Mouse (Mus musculus): ENCODE measurements around the gene 1700012P22Rik. TPM values are rescaled to one million over a fixed set of nuclear protein-coding genes. Genes with fewer than 3 reads are reported as not detected.

1700012P22Rik gene
- total and polyA plus RNA-seq, 2 experiments from 2014 or later = not detected

DNA sequence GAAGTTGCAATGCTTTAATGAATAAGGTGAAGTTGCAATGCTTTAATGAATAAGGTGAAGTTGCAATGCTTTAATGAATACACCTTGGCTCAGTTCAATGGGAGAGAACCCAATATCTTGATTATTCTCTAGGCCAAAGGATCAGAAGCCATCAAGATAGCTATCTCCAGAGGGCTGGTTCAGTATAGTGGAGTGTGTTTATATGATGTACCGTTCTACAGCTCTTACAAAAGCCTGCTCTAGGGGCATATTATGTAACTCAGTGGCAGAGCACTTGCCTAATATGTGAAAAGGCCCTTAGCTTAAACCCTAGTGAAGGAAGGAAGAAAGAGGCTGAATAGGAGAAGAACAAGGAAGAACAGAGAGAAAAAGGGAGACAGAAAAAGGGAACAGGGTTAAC is 3.0 kb upstream of the 1700012P22Rik start:
- no peaks in the 10 kb centered on the region for H3K27me3 ChIP-seq (ENCODE audit: control insufficient read depth, insufficient read depth, low read length)
- WGBS = 67% methylated on average over 1 of the region's 1 CpGs
- H3K9ac ChIP-seq (replicated peaks; ENCODE audit: low read depth, low read length) = no peak overlapping the region
- ATAC-seq (ENCODE audit: insufficient read depth, low read depth) = no peak
- no peak for DNase-seq (ENCODE audit: low spot score)
- no peak overlapping the region for H3K27ac ChIP-seq (ENCODE audit: low read depth)
- H3K4me2 ChIP-seq (ENCODE audit: low read depth, low read length) = no peak overlapping the region
- TF ChIP-seq EP300 (IDR thresholded peaks at IDR 0.05; ENCODE audit: low read depth) (no peak), CTCF (IDR thresholded peaks at IDR 0.05; ENCODE audit: low read depth) (no peak)
- H3K4me3 ChIP-seq (ENCODE audit: low read depth, low read length) = no peak overlapping the region
- no peaks in the 10 kb centered on the region for H3K36me3 ChIP-seq (replicated peaks; ENCODE audit: control insufficient read depth, insufficient read depth, low read length)
- no peaks in the 10 kb centered on the region for H3K9me3 ChIP-seq (replicated peaks; ENCODE audit: control insufficient read depth, low read length)
- H3K4me1 ChIP-seq (ENCODE audit: control insufficient read depth, insufficient read depth) = no peaks in the 10 kb centered on the region

DNA sequence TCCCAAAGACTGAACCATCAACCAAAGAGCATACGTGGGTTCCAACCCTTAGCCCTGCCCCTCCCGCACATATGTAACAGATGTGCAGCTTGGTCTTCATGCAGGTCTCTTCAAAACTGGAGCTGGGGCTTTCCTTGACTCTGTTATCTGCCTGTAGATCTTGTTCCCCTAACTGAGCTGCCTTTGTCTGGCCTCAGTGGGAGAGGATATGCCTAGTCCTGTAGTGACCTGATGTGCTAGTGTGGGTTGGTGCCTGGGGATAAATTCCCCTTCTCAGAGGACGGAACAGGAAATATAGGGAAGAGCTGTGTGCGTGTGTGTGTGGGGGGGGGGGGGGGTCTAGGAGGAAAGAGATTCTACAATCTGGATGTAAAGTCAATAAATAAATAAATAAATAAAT is 2.5 kb upstream of the 1700012P22Rik start:
- H3K4me2 ChIP-seq (ENCODE audit: low read depth, low read length) = no peak overlapping the region
- WGBS = 76% methylated on average over 4 of the region's 4 CpGs
- no peaks in the 10 kb centered on the region for H3K36me3 ChIP-seq (replicated peaks; ENCODE audit: control insufficient read depth, insufficient read depth, low read length)
- H3K9me3 ChIP-seq (replicated peaks; ENCODE audit: control insufficient read depth, low read length) = no peaks in the 10 kb centered on the region
- no peaks in the 10 kb centered on the region for H3K4me1 ChIP-seq (ENCODE audit: control insufficient read depth, insufficient read depth)
- no peak overlapping the region for H3K4me3 ChIP-seq (ENCODE audit: low read depth, low read length)
- no peak overlapping the region for H3K27ac ChIP-seq (ENCODE audit: low read depth)
- TF ChIP-seq CTCF (IDR thresholded peaks at IDR 0.05; ENCODE audit: low read depth) = no peak
- TF ChIP-seq EP300 (IDR thresholded peaks at IDR 0.05; ENCODE audit: low read depth) = no peak
- DNase-seq (ENCODE audit: low spot score) (no peak), ATAC-seq (ENCODE audit: insufficient read depth, low read depth) (no peak)
- no peak overlapping the region for H3K9ac ChIP-seq (replicated peaks; ENCODE audit: low read depth, low read length)
- H3K27me3 ChIP-seq (ENCODE audit: control insufficient read depth, insufficient read depth, low read length) = no peaks in the 10 kb centered on the region

DNA sequence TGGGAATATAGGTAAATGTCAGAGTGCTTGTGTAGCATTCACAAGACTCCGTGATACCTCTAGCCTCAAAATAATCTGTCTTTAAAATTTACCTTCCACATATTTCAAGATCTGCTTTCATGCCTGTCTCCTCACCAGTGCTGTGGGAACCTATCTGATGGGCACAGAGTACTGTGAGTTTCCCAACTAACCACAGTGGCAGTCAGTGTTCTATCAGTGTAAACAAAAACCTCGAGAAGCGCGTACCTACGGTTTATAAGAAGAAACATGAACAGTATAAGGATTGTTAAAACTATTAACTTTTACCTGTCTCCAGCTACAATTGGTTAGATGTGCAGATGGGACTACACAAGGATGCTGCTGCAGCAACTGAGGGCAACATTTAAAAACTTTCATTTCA is 5.4 kb downstream of the 1700012P22Rik start:
- ATAC-seq (ENCODE audit: insufficient read depth, low read depth) (no peak), DNase-seq (ENCODE audit: low spot score) (no peak)
- no peak overlapping the region for H3K27ac ChIP-seq (ENCODE audit: low read depth)
- no peak overlapping the region for H3K4me2 ChIP-seq (ENCODE audit: low read depth, low read length)
- no peak for TF ChIP-seq EP300 (IDR thresholded peaks at IDR 0.05; ENCODE audit: low read depth)
- no peak for TF ChIP-seq CTCF (IDR thresholded peaks at IDR 0.05; ENCODE audit: low read depth)
- H3K27me3 ChIP-seq (ENCODE audit: control insufficient read depth, insufficient read depth, low read length) = no peaks in the 10 kb centered on the region
- no peak overlapping the region for H3K4me3 ChIP-seq (ENCODE audit: low read depth, low read length)
- H3K9ac ChIP-seq (replicated peaks; ENCODE audit: low read depth, low read length) = no peak overlapping the region
- 78% methylated on average over 5 of the region's 5 CpGs for WGBS
- H3K4me1 ChIP-seq (ENCODE audit: control insufficient read depth, insufficient read depth) = no peaks in the 10 kb centered on the region
- H3K9me3 ChIP-seq (replicated peaks; ENCODE audit: control insufficient read depth, low read length) = no peaks in the 10 kb centered on the region
- no peaks in the 10 kb centered on the region for H3K36me3 ChIP-seq (replicated peaks; ENCODE audit: control insufficient read depth, insufficient read depth, low read length)

- no peaks in the 10 kb centered on the region for H3K27me3 ChIP-seq (ENCODE audit: control insufficient read depth, insufficient read depth, low read length)
- WGBS = 66% methylated on average over 2 of the region's 2 CpGs
These were observed 7.8 kb downstream of the 1700012P22Rik start for GRCm38 (mm10) chr4:144430723-144431122.

DNA sequence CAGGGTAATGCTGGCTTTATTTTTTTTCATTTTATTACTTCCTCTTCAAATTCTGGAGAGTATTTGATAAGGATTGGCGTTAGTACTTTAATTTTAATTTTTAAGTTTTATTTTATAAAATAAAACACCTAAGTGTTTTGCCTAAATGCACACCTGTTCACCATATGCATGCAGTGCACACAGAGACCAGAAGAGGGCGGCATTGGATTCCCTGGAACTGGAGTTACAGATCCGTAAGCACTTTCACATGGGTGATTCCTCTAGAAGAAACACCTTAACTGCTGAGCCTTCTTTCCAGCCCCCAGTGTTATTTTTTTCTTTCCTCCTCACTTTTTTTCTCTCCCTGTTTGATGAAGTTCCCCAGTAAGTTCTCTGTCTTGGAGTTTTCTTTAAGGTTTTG is 9.7 kb downstream of the 1700012P22Rik start:
- Histone ChIP-seq H3K4me1 (ENCODE audit: control insufficient read depth, insufficient read depth) (no peaks in the 10 kb centered on the region), H3K27ac (ENCODE audit: low read depth) (no peak overlapping the region), H3K9me3 (replicated peaks; ENCODE audit: control insufficient read depth, low read length) (no peaks in the 10 kb centered on the region), H3K9ac (replicated peaks; ENCODE audit: low read depth, low read length) (no peak overlapping the region), H3K27me3 (ENCODE audit: control insufficient read depth, insufficient read depth, low read length) (no peaks in the 10 kb centered on the region), H3K4me3 (ENCODE audit: low read depth, low read length) (no peak overlapping the region), H3K36me3 (replicated peaks; ENCODE audit: control insufficient read depth, insufficient read depth, low read length) (no peaks in the 10 kb centered on the region), H3K4me2 (ENCODE audit: low read depth, low read length) (no peak overlapping the region)
- ATAC-seq (ENCODE audit: insufficient read depth, low read depth) = no peak
- no peak for DNase-seq (ENCODE audit: low spot score)
- TF ChIP-seq EP300 (IDR thresholded peaks at IDR 0.05; ENCODE audit: low read depth) (no peak), CTCF (IDR thresholded peaks at IDR 0.05; ENCODE audit: low read depth) (no peak)
- WGBS = 13% methylated on average over 3 of the region's 3 CpGs

More at GRCm38 (mm10) chr4:144430723-144431122, 7.8 kb downstream of the 1700012P22Rik start:
- H3K9me3 ChIP-seq (replicated peaks; ENCODE audit: control insufficient read depth, low read length) = no peaks in the 10 kb centered on the region
- no peaks in the 10 kb centered on the region for H3K4me1 ChIP-seq (ENCODE audit: control insufficient read depth, insufficient read depth)
- DNase-seq (ENCODE audit: low spot score) (no peak), ATAC-seq (ENCODE audit: insufficient read depth, low read depth) (no peak)
- no peaks in the 10 kb centered on the region for H3K36me3 ChIP-seq (replicated peaks; ENCODE audit: control insufficient read depth, insufficient read depth, low read length)
- TF ChIP-seq CTCF (IDR thresholded peaks at IDR 0.05; ENCODE audit: low read depth) (no peak), EP300 (IDR thresholded peaks at IDR 0.05; ENCODE audit: low read depth) (no peak)
- no peak overlapping the region for H3K27ac ChIP-seq (ENCODE audit: low read depth)
- H3K9ac ChIP-seq (replicated peaks; ENCODE audit: low read depth, low read length) = no peak overlapping the region
- no peak overlapping the region for H3K4me2 ChIP-seq (ENCODE audit: low read depth, low read length)
- H3K4me3 ChIP-seq (ENCODE audit: low read depth, low read length) = no peak overlapping the region

- 59% methylated on average over 5 of the region's 5 CpGs for WGBS
- Histone ChIP-seq H3K4me2 (ENCODE audit: low read depth, low read length) (no peak overlapping the region), H3K27me3 (ENCODE audit: control insufficient read depth, insufficient read depth, low read length) (no peaks in the 10 kb centered on the region), H3K9me3 (replicated peaks; ENCODE audit: control insufficient read depth, low read length) (no peaks in the 10 kb centered on the region), H3K27ac (ENCODE audit: low read depth) (no peak overlapping the region), H3K9ac (replicated peaks; ENCODE audit: low read depth, low read length) (no peak overlapping the region), H3K4me3 (ENCODE audit: low read depth, low read length) (no peak overlapping the region), H3K4me1 (ENCODE audit: control insufficient read depth, insufficient read depth) (no peaks in the 10 kb centered on the region), H3K36me3 (replicated peaks; ENCODE audit: control insufficient read depth, insufficient read depth, low read length) (no peaks in the 10 kb centered on the region)
- DNase-seq (ENCODE audit: low spot score) (no peak), ATAC-seq (ENCODE audit: insufficient read depth, low read depth) (no peak)
- TF ChIP-seq EP300 (IDR thresholded peaks at IDR 0.05; ENCODE audit: low read depth) = no peak
- TF ChIP-seq CTCF (IDR thresholded peaks at IDR 0.05; ENCODE audit: low read depth) = no peak
These were observed 14.0 kb downstream of the 1700012P22Rik start for GRCm38 (mm10) chr4:144424590-144424989.
